ENCODE assay signal across 22 mouse cellular contexts in genomic region chr11:22882926-22883325, GRCm38 (mm10).
"Had no signal": no experiment of that assay in that cellular context is flagged by ENCODE, and none has a peak within 500 bp of the region (broad histone marks: within the 10 kb centered on the region; RNA-seq: fewer than 3 reads in every experiment).

No protein-coding gene starts in this region.

- DNase-seq: layer of hippocampus, postnatal 36 days; lung, adult 2 months; lung, postnatal 14 days; lung, postnatal 4 days; midbrain, embryonic 14.5 days; right cerebral cortex, adult 18-20 months; right cerebral cortex, postnatal 14 days; right cerebral cortex, postnatal 4 days; spleen, adult 18-20 months; thymus, adult 2 months; thymus, postnatal 14 days; thymus, postnatal 4 days had no signal

- H3K4me3 ChIP-seq: left cerebral cortex, adult 2 months; limb, embryonic 12.5 days; limb, embryonic 15.5 days; liver, embryonic 12.5 days; liver, embryonic 15.5 days; neural tube, embryonic 12.5 days; neural tube, embryonic 15.5 days; stomach, embryonic 15.5 days had no signal

- ATAC-seq: liver, embryonic 12.5 days had no signal

- H3K36me3 ChIP-seq: limb, embryonic 12.5 days; limb, embryonic 15.5 days; liver, embryonic 12.5 days; liver, embryonic 15.5 days; neural tube, embryonic 12.5 days; neural tube, embryonic 15.5 days; stomach, embryonic 15.5 days had no signal

- H3K4me2 ChIP-seq: limb, embryonic 12.5 days; limb, embryonic 15.5 days; liver, embryonic 12.5 days; liver, embryonic 15.5 days; midbrain, embryonic 11.5 days; neural tube, embryonic 12.5 days; neural tube, embryonic 15.5 days; stomach, embryonic 15.5 days had no signal

- H3K9me3 ChIP-seq: limb, embryonic 12.5 days; limb, embryonic 15.5 days; liver, embryonic 12.5 days; liver, embryonic 15.5 days; neural tube, embryonic 12.5 days; neural tube, embryonic 15.5 days; stomach, embryonic 15.5 days had no signal

- H3K27me3 ChIP-seq: limb, embryonic 12.5 days; limb, embryonic 15.5 days; liver, embryonic 12.5 days; liver, embryonic 15.5 days; neural tube, embryonic 12.5 days; neural tube, embryonic 15.5 days; stomach, embryonic 15.5 days had no signal

- H3K4me1 ChIP-seq: limb, embryonic 15.5 days; liver, embryonic 12.5 days; neural tube, embryonic 12.5 days; neural tube, embryonic 15.5 days; stomach, embryonic 15.5 days had no signal

- H3K27ac ChIP-seq: kidney, postnatal 0 days; left cerebral cortex, adult 2 months; limb, embryonic 12.5 days; limb, embryonic 15.5 days; liver, embryonic 12.5 days; liver, embryonic 15.5 days; neural tube, embryonic 12.5 days; neural tube, embryonic 15.5 days; stomach, embryonic 15.5 days had no signal

- H3K9ac ChIP-seq: limb, embryonic 12.5 days; limb, embryonic 15.5 days; liver, embryonic 12.5 days; liver, embryonic 15.5 days; neural tube, embryonic 12.5 days; neural tube, embryonic 15.5 days; stomach, embryonic 15.5 days had no signal
